Mouse (Mus musculus): ENCODE results near the gene Iqce.
A peak's percentile ranks its signal among the peaks of the same experiment; 100 is the strongest.

Iqce gene

GRCm38 (mm10) chr5:140637058-140637410 lies 65.1 kb downstream of the Iqce start:
- TF ChIP-seq NANOG (IDR thresholded peaks at IDR 0.05; ENCODE audit: borderline replicate concordance, low read length) = no peak
- TF ChIP-seq POU5F1 (IDR thresholded peaks at IDR 0.05; ENCODE audit: borderline replicate concordance, low read length) = no peak
- TF ChIP-seq CTCF (conservative IDR thresholded peaks at IDR 0.05; ENCODE audit: low read length) = no peak
- H3K4me1 ChIP-seq (replicated peaks; ENCODE audit: low read depth, low read length) = peaks cover 56% of the 10 kb centered on the region
- no peaks in the 10 kb centered on the region for H3K9me3 ChIP-seq (ENCODE audit: low read length)
- no peaks in the 10 kb centered on the region for H3K27me3 ChIP-seq (ENCODE audit: insufficient read depth, low read length)
- H3K4me3 ChIP-seq (replicated peaks; ENCODE audit: low read length) = no peak overlapping the region
- H3K36me3 ChIP-seq (ENCODE audit: insufficient read depth, low read length) = peaks cover 20% of the 10 kb centered on the region

- H3K4me3 ChIP-seq (replicated peaks; ENCODE audit: low read length) = no peak overlapping the region; the same call in 1 of the 2 replicates
- H3K27me3 ChIP-seq (ENCODE audit: insufficient read depth, low read length) = no peaks in the 10 kb centered on the region
- TF ChIP-seq CTCF (conservative IDR thresholded peaks at IDR 0.05; ENCODE audit: low read length) (peak; percentile 66), POU5F1 (IDR thresholded peaks at IDR 0.05; ENCODE audit: borderline replicate concordance, low read length) (no peak), NANOG (IDR thresholded peaks at IDR 0.05; ENCODE audit: borderline replicate concordance, low read length) (no peak)
- H3K9me3 ChIP-seq (ENCODE audit: low read length) = no peaks in the 10 kb centered on the region
- H3K4me1 ChIP-seq (replicated peaks; ENCODE audit: low read depth, low read length) = peaks cover 56% of the 10 kb centered on the region
- H3K36me3 ChIP-seq (ENCODE audit: insufficient read depth, low read length) = peaks cover 20% of the 10 kb centered on the region
These were observed 65.7 kb downstream of the Iqce start for GRCm38 (mm10) chr5:140636316-140637057.

- TF ChIP-seq POU5F1 (IDR thresholded peaks at IDR 0.05; ENCODE audit: borderline replicate concordance, low read length) = no peak
- no peak for TF ChIP-seq NANOG (IDR thresholded peaks at IDR 0.05; ENCODE audit: borderline replicate concordance, low read length)
- no peak for TF ChIP-seq CTCF (conservative IDR thresholded peaks at IDR 0.05; ENCODE audit: low read length)
- no peaks in the 10 kb centered on the region for H3K27me3 ChIP-seq (ENCODE audit: insufficient read depth, low read length)
- peak overlapping the region; percentile 37 for H3K4me3 ChIP-seq (replicated peaks; ENCODE audit: low read length)
- peaks cover 55% of the 10 kb centered on the region for H3K4me1 ChIP-seq (replicated peaks; ENCODE audit: low read depth, low read length)
- no peaks in the 10 kb centered on the region for H3K9me3 ChIP-seq (ENCODE audit: low read length)
- peaks cover 27% of the 10 kb centered on the region for H3K36me3 ChIP-seq (ENCODE audit: insufficient read depth, low read length)
These were observed 67.1 kb downstream of the Iqce start for GRCm38 (mm10) chr5:140634798-140635722.

GRCm38 (mm10) chr5:140633432-140633831 lies 68.7 kb downstream of the Iqce start:
- peaks cover 46% of the 10 kb centered on the region for H3K4me1 ChIP-seq (replicated peaks; ENCODE audit: low read depth, low read length)
- no peak for TF ChIP-seq NANOG (IDR thresholded peaks at IDR 0.05; ENCODE audit: borderline replicate concordance, low read length)
- no peak for TF ChIP-seq CTCF (conservative IDR thresholded peaks at IDR 0.05; ENCODE audit: low read length)
- TF ChIP-seq POU5F1 (IDR thresholded peaks at IDR 0.05; ENCODE audit: borderline replicate concordance, low read length) = no peak
- no peaks in the 10 kb centered on the region for H3K27me3 ChIP-seq (ENCODE audit: insufficient read depth, low read length)
- H3K36me3 ChIP-seq (ENCODE audit: insufficient read depth, low read length) = peaks cover 38% of the 10 kb centered on the region
- H3K9me3 ChIP-seq (ENCODE audit: low read length) = no peaks in the 10 kb centered on the region
- H3K4me3 ChIP-seq (replicated peaks; ENCODE audit: low read length) = no peak overlapping the region

GRCm38 (mm10) chr5:140628995-140629394 lies 73.2 kb downstream of the Iqce start:
- Histone ChIP-seq H3K4me1 (replicated peaks; ENCODE audit: low read depth, low read length) (peaks cover 12% of the 10 kb centered on the region), H3K4me3 (replicated peaks; ENCODE audit: low read length) (no peak overlapping the region), H3K36me3 (ENCODE audit: insufficient read depth, low read length) (peaks cover 60% of the 10 kb centered on the region), H3K9me3 (ENCODE audit: low read length) (no peaks in the 10 kb centered on the region), H3K27me3 (ENCODE audit: insufficient read depth, low read length) (no peaks in the 10 kb centered on the region)
- TF ChIP-seq NANOG (IDR thresholded peaks at IDR 0.05; ENCODE audit: borderline replicate concordance, low read length) = no peak
- TF ChIP-seq CTCF (conservative IDR thresholded peaks at IDR 0.05; ENCODE audit: low read length) = peak; percentile 47
- TF ChIP-seq POU5F1 (IDR thresholded peaks at IDR 0.05; ENCODE audit: borderline replicate concordance, low read length) = no peak

GRCm38 (mm10) chr5:140627580-140627979 lies 74.6 kb downstream of the Iqce start:
- H3K9me3 ChIP-seq (ENCODE audit: low read length) = no peaks in the 10 kb centered on the region
- peaks cover 6% of the 10 kb centered on the region; the same call in 1 of the 2 replicates for H3K4me1 ChIP-seq (replicated peaks; ENCODE audit: low read depth, low read length)
- no peak overlapping the region for H3K4me3 ChIP-seq (replicated peaks; ENCODE audit: low read length)
- H3K36me3 ChIP-seq (ENCODE audit: insufficient read depth, low read length) = peaks cover 52% of the 10 kb centered on the region
- no peaks in the 10 kb centered on the region for H3K27me3 ChIP-seq (ENCODE audit: insufficient read depth, low read length)
- TF ChIP-seq POU5F1 (IDR thresholded peaks at IDR 0.05; ENCODE audit: borderline replicate concordance, low read length) (no peak), CTCF (conservative IDR thresholded peaks at IDR 0.05; ENCODE audit: low read length) (peak; percentile 47), NANOG (IDR thresholded peaks at IDR 0.05; ENCODE audit: borderline replicate concordance, low read length) (no peak)

- Histone ChIP-seq H3K27me3 (ENCODE audit: insufficient read depth, low read length) (no peaks in the 10 kb centered on the region), H3K4me3 (replicated peaks; ENCODE audit: low read length) (no peak overlapping the region), H3K9me3 (ENCODE audit: low read length) (no peaks in the 10 kb centered on the region), H3K36me3 (ENCODE audit: insufficient read depth, low read length) (peaks cover 45% of the 10 kb centered on the region), H3K4me1 (replicated peaks; ENCODE audit: low read depth, low read length) (peaks cover 17% of the 10 kb centered on the region)
- TF ChIP-seq NANOG (IDR thresholded peaks at IDR 0.05; ENCODE audit: borderline replicate concordance, low read length) (no peak), POU5F1 (IDR thresholded peaks at IDR 0.05; ENCODE audit: borderline replicate concordance, low read length) (no peak), CTCF (conservative IDR thresholded peaks at IDR 0.05; ENCODE audit: low read length) (no peak)
These were observed 77.2 kb downstream of the Iqce start for GRCm38 (mm10) chr5:140624961-140625360.

- Histone ChIP-seq H3K27me3 (ENCODE audit: insufficient read depth, low read length) (no peaks in the 10 kb centered on the region), H3K36me3 (ENCODE audit: insufficient read depth, low read length) (peaks cover 41% of the 10 kb centered on the region), H3K4me3 (replicated peaks; ENCODE audit: low read length) (no peak overlapping the region), H3K4me1 (replicated peaks; ENCODE audit: low read depth, low read length) (peaks cover 14% of the 10 kb centered on the region), H3K9me3 (ENCODE audit: low read length) (no peaks in the 10 kb centered on the region)
- no peak for TF ChIP-seq CTCF (conservative IDR thresholded peaks at IDR 0.05; ENCODE audit: low read length)
These were observed 77.9 kb downstream of the Iqce start for GRCm38 (mm10) chr5:140624238-140624637.

Data from E14TG2a.4 (cell line).